In the genomic region with DNA sequence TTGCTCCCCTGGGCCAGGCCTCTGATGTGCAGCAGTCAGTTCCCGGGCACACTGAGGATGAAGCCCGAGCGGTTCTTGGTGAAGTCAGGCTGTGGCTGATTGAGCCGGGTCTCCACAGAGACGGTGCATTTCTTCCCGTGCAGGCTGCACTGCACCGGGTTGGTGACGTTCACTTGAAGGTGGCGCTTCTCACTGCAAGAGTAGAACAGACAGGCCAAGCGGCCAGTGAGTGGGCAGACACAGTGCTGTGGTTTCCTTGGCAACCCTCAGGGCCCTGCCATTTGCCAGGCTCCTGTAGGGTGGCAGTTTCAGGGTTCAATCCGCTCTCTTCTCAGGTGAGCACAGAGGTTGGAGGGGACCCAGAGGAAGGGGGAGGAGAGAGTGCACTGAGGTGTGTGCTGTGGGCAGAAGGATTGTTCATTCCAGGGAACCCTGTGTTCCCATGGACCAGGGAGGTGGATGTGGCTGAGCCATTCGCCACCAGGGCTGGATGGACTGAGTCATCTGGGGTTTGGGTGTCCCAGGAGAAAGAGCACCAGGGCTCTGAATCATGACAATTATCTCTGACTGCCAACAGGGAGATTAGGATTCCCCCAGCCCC, we compare ENCODE assay signal across 9 mouse cellular contexts. TPM values are rescaled to one million over a fixed set of nuclear protein-coding genes. Genes with fewer than 3 reads are reported as not detected.
DNase-seq lines count a peak whose midpoint lies in the region; ATAC-seq lines count a peak whose summit lies in the region.
"Had no signal": no experiment of that assay in that cellular context is flagged by ENCODE, and none has a peak within 500 bp of the region (broad histone marks: within the 10 kb centered on the region; RNA-seq: fewer than 3 reads in every experiment).

No protein-coding gene starts in this region.

- 30% methylated on average over 12 of the region's 12 CpGs for WGBS in kidney, embryonic 14.5 days
- WGBS in hindbrain, embryonic 15.5 days = 13% methylated on average over 12 of the region's 12 CpGs
- WGBS in midbrain, embryonic 13.5 days = 20% methylated on average over 12 of the region's 12 CpGs
- 50% methylated on average over 12 of the region's 12 CpGs for WGBS in intestine, embryonic 16.5 days

- H3K4me2 ChIP-seq in kidney, embryonic 14.5 days (replicated peaks; ENCODE audit: low read depth, low read length) = no peak overlapping the region
- H3K4me2 ChIP-seq in hindbrain, embryonic 15.5 days = peak overlapping the region; percentile 94
- peak overlapping the region; percentile 98 for H3K4me2 ChIP-seq in midbrain, embryonic 13.5 days (replicated peaks)
- H3K4me2 ChIP-seq in intestine, embryonic 16.5 days (ENCODE audit: low read depth, low read length) = no peak overlapping the region

- DNase-seq in kidney, postnatal 36 days = no peak
- DNase-seq in cerebellum, postnatal 25 days = peak; percentile 88 to 92
- no peak for DNase-seq in spleen, adult 12 weeks (ENCODE audit: low spot score)
- no peak for DNase-seq in urinary bladder, postnatal 10 days (ENCODE audit: low spot score)

- no peaks in the 10 kb centered on the region for H3K9me3 ChIP-seq in kidney, embryonic 14.5 days (ENCODE audit: control insufficient read depth, low read length)
- no peaks in the 10 kb centered on the region for H3K9me3 ChIP-seq in hindbrain, embryonic 15.5 days
- H3K9me3 ChIP-seq in midbrain, embryonic 13.5 days = no peaks in the 10 kb centered on the region
- H3K9me3 ChIP-seq in intestine, embryonic 16.5 days (ENCODE audit: control insufficient read depth, low read length) = no peaks in the 10 kb centered on the region
- H3K9me3 ChIP-seq: megakaryocyte, embryonic 14.5 days had no signal

- no peaks in the 10 kb centered on the region for H3K27me3 ChIP-seq in kidney, embryonic 14.5 days (ENCODE audit: control insufficient read depth, insufficient read depth, low read length)
- no peaks in the 10 kb centered on the region for H3K27me3 ChIP-seq in hindbrain, embryonic 15.5 days
- H3K27me3 ChIP-seq in midbrain, embryonic 13.5 days = peaks cover 4% of the 10 kb centered on the region; the same call in 1 of the 2 replicates
- no peaks in the 10 kb centered on the region for H3K27me3 ChIP-seq in intestine, embryonic 16.5 days (replicated peaks; ENCODE audit: control insufficient read depth, insufficient read depth, low read length)

- H3K4me3 ChIP-seq in kidney, embryonic 14.5 days (ENCODE audit: low read length) = no peak overlapping the region
- H3K4me3 ChIP-seq in hindbrain, embryonic 15.5 days = peak overlapping the region; percentile 75; the same call in 1 of the 2 replicates
- peak overlapping the region; percentile 17 for H3K4me3 ChIP-seq in midbrain, embryonic 13.5 days (replicated peaks)
- H3K4me3 ChIP-seq in intestine, embryonic 16.5 days (ENCODE audit: low read length) = no peak overlapping the region
- H3K4me3 ChIP-seq: megakaryocyte, embryonic 14.5 days had no signal

- H3K4me1 ChIP-seq in kidney, embryonic 14.5 days (ENCODE audit: control insufficient read depth, insufficient read depth, low read length) = peaks cover 9% of the 10 kb centered on the region
- peaks cover 80% of the 10 kb centered on the region for H3K4me1 ChIP-seq in hindbrain, embryonic 15.5 days (replicated peaks)
- peaks cover 91% of the 10 kb centered on the region for H3K4me1 ChIP-seq in midbrain, embryonic 13.5 days (replicated peaks)
- H3K4me1 ChIP-seq in intestine, embryonic 16.5 days (ENCODE audit: control insufficient read depth, insufficient read depth, low read length) = no peaks in the 10 kb centered on the region

- ATAC-seq in kidney, embryonic 14.5 days (ENCODE audit: low FRiP score, low TSS enrichment) = peak; percentile 68
- peak; percentile 91 for ATAC-seq in hindbrain, embryonic 15.5 days (ENCODE audit: low FRiP score, low read depth)
- ATAC-seq in midbrain, embryonic 13.5 days = peak; percentile 90
- ATAC-seq in intestine, embryonic 16.5 days = no peak; the same call in 1 of the 2 replicates

- H3K36me3 ChIP-seq in kidney, embryonic 14.5 days (ENCODE audit: control insufficient read depth, insufficient read depth, low read length) = no peaks in the 10 kb centered on the region
- no peaks in the 10 kb centered on the region for H3K36me3 ChIP-seq in hindbrain, embryonic 15.5 days
- peaks cover 14% of the 10 kb centered on the region; the same call in 1 of the 2 replicates for H3K36me3 ChIP-seq in midbrain, embryonic 13.5 days
- no peaks in the 10 kb centered on the region; the same call in 1 of the 2 replicates for H3K36me3 ChIP-seq in intestine, embryonic 16.5 days (ENCODE audit: control insufficient read depth, insufficient read depth, low read length)

- no peak overlapping the region for H3K9ac ChIP-seq in kidney, embryonic 14.5 days (ENCODE audit: low read depth, low read length)
- H3K9ac ChIP-seq in hindbrain, embryonic 15.5 days = peak overlapping the region; percentile 95
- peak overlapping the region; percentile 56 for H3K9ac ChIP-seq in midbrain, embryonic 13.5 days (replicated peaks)
- no peak overlapping the region for H3K9ac ChIP-seq in intestine, embryonic 16.5 days (ENCODE audit: low read depth, low read length)

- no peak overlapping the region for H3K27ac ChIP-seq in kidney, embryonic 14.5 days (ENCODE audit: low read depth, low read length)
- H3K27ac ChIP-seq in hindbrain, embryonic 15.5 days (replicated peaks) = peak overlapping the region; percentile 85
- peak overlapping the region; percentile 87 for H3K27ac ChIP-seq in midbrain, embryonic 13.5 days
- no peak overlapping the region for H3K27ac ChIP-seq in intestine, embryonic 16.5 days (ENCODE audit: low read length)

RNA-seq across cellular contexts. Expression of a gene that starts 7.5 kb away (rescaled TPM):
- 0.84 and 1.6 TPM in 2 replicates for polyA plus RNA-seq in kidney, embryonic 14.5 days (2014; fragmentation: Nextera tagmentation; extraction: Ambion mirVana)
- 81.6 and 90.9 TPM in 2 replicates for polyA plus RNA-seq in hindbrain, embryonic 15.5 days (2015; fragmentation: Nextera tagmentation; extraction: Ambion mirVana)
- 88.3 and 98.6 TPM in 2 replicates for polyA plus RNA-seq in midbrain, embryonic 13.5 days (2015; fragmentation: Nextera tagmentation; extraction: Ambion mirVana)
- 0.87 and 0.88 TPM in 2 replicates for polyA plus RNA-seq in intestine, embryonic 16.5 days (2015; fragmentation: Nextera tagmentation; extraction: Ambion mirVana)

RNA-seq across cellular contexts. Expression of a gene that starts 55.9 kb away (rescaled TPM):
- 300 and 337 TPM in 2 replicates for polyA plus RNA-seq in kidney, embryonic 14.5 days (2014; fragmentation: Nextera tagmentation; extraction: Ambion mirVana)
- 264 and 269 TPM in 2 replicates for polyA plus RNA-seq in hindbrain, embryonic 15.5 days (2015; fragmentation: Nextera tagmentation; extraction: Ambion mirVana)
- polyA plus RNA-seq in midbrain, embryonic 13.5 days (2015; fragmentation: Nextera tagmentation; extraction: Ambion mirVana) = 321 and 336 TPM in 2 replicates
- 259 and 281 TPM in 2 replicates for polyA plus RNA-seq in intestine, embryonic 16.5 days (2015; fragmentation: Nextera tagmentation; extraction: Ambion mirVana)

Comparison
In these comparisons a context has a peak if more than half of its experiments do, and no peak if none do; other contexts are left out.
1. H3K27ac ChIP-seq: peak in hindbrain, embryonic 15.5 days (single experiment) and midbrain, embryonic 13.5 days (single experiment); none in kidney, embryonic 14.5 days (single experiment) and intestine, embryonic 16.5 days (single experiment).
2. H3K4me2 ChIP-seq: peak in hindbrain, embryonic 15.5 days (single experiment) and midbrain, embryonic 13.5 days (single experiment); none in kidney, embryonic 14.5 days (single experiment) and intestine, embryonic 16.5 days (single experiment).
3. H3K4me3 ChIP-seq: peak in hindbrain, embryonic 15.5 days (single experiment) and midbrain, embryonic 13.5 days (single experiment); none in kidney, embryonic 14.5 days (single experiment) and intestine, embryonic 16.5 days (single experiment).
4. H3K9ac ChIP-seq: peak in hindbrain, embryonic 15.5 days (single experiment) and midbrain, embryonic 13.5 days (single experiment); none in kidney, embryonic 14.5 days (single experiment) and intestine, embryonic 16.5 days (single experiment).
5. DNase-seq: peak in cerebellum, postnatal 25 days (2 of 2); none in kidney, postnatal 36 days (0 of 2), spleen, adult 12 weeks (single experiment) and urinary bladder, postnatal 10 days (single experiment).
6. RNA of a gene that starts 7.5 kb away (polyA plus RNA-seq): 88.3 to 98.6 TPM in midbrain, embryonic 13.5 days and 81.6 to 90.9 TPM in hindbrain, embryonic 15.5 days; 0.87 to 0.88 TPM in intestine, embryonic 16.5 days and 0.84 to 1.6 TPM in kidney, embryonic 14.5 days; every median in the first group is over 10 times any median in the second.